Mouse (Mus musculus) testis, adult 2 months (tissue): ENCODE data around the gene Ccl17.

Experiments
- CTCF ChIP-seq: fragments of 200-500 bp; IDR thresholded peaks from 2 replicates; pipeline ENCODE4 v1.5.1; 2012; ENCODE audit warnings: low read depth, mild to moderate bottlenecking, inconsistent platforms, low read length, moderate library complexity; ENCODE audit not compliant: control insufficient read depth, insufficient read depth, insufficient replicate concordance
- POLR2A ChIP-seq: fragments of 200-500 bp; IDR thresholded peaks from 2 replicates; pipeline ENCODE4 v1.6.1; 2012; ENCODE audit warnings: low read depth, mild to moderate bottlenecking, inconsistent platforms, low read length, moderate library complexity; ENCODE audit not compliant: control insufficient read depth

GRCm38 (mm10) chr8:94825170-94825569 is 14.9 kb downstream of the Ccl17 start:
- TF ChIP-seq CTCF: no peak
- TF ChIP-seq POLR2A: no peak
